Mouse (Mus musculus): Measurements from ENCODE around the gene Prkab2.

Gene Prkab2

GRCm38 (mm10) chr3:97691443-97692017 is 33.5 kb downstream of the Prkab2 start:
- no peak for DNase-seq (ENCODE audit: low spot score)

- DNase-seq (ENCODE audit: low spot score): no peak
Measured at GRCm38 (mm10) chr3:97693806-97694205, 35.8 kb downstream of the Prkab2 start.

GRCm38 (mm10) chr3:97696866-97697265 is 38.9 kb downstream of the Prkab2 start:
- no peak for DNase-seq (ENCODE audit: low spot score)

GRCm38 (mm10) chr3:97697291-97697690 is 39.3 kb downstream of the Prkab2 start:
- DNase-seq (ENCODE audit: low spot score): no peak

GRCm38 (mm10) chr3:97699061-97699460 is 41.1 kb downstream of the Prkab2 start:
- no peak for DNase-seq (ENCODE audit: low spot score)

- DNase-seq (ENCODE audit: low spot score): no peak
Measured at GRCm38 (mm10) chr3:97701198-97701597, 43.2 kb downstream of the Prkab2 start.

- no peak for DNase-seq (ENCODE audit: low spot score)
Measured at GRCm38 (mm10) chr3:97702448-97703080, 44.6 kb downstream of the Prkab2 start.

- no peak for DNase-seq (ENCODE audit: low spot score)
Measured at GRCm38 (mm10) chr3:97705508-97705907, 47.5 kb downstream of the Prkab2 start.

- DNase-seq (ENCODE audit: low spot score): no peak
Measured at GRCm38 (mm10) chr3:97706561-97706960, 48.6 kb downstream of the Prkab2 start.

- no peak for DNase-seq (ENCODE audit: low spot score)
Measured at GRCm38 (mm10) chr3:97710134-97710533, 52.1 kb downstream of the Prkab2 start.

- no peak for DNase-seq (ENCODE audit: low spot score)
Measured at GRCm38 (mm10) chr3:97710881-97711280, 52.9 kb downstream of the Prkab2 start.

GRCm38 (mm10) chr3:97715922-97716321 is 57.9 kb downstream of the Prkab2 start:
- no peak for DNase-seq (ENCODE audit: low spot score)

- no peak for DNase-seq (ENCODE audit: low spot score)
Measured at GRCm38 (mm10) chr3:97719116-97719515, 61.1 kb downstream of the Prkab2 start.

Data from layer of hippocampus, adult 9-10 months (tissue).